Mouse (Mus musculus): Measurements from ENCODE around the gene Plekha7. TPM values are rescaled to one million over a fixed set of nuclear protein-coding genes. Genes with fewer than 3 reads are reported as not detected.
"Not testable (repeated sequence)": the region's sequence is repeated elsewhere in the genome, so short reads cannot be mapped to it uniquely, and the experiment has no call there.

Plekha7 gene
- polyA plus RNA-seq, 1 experiment: not detected

DNA sequence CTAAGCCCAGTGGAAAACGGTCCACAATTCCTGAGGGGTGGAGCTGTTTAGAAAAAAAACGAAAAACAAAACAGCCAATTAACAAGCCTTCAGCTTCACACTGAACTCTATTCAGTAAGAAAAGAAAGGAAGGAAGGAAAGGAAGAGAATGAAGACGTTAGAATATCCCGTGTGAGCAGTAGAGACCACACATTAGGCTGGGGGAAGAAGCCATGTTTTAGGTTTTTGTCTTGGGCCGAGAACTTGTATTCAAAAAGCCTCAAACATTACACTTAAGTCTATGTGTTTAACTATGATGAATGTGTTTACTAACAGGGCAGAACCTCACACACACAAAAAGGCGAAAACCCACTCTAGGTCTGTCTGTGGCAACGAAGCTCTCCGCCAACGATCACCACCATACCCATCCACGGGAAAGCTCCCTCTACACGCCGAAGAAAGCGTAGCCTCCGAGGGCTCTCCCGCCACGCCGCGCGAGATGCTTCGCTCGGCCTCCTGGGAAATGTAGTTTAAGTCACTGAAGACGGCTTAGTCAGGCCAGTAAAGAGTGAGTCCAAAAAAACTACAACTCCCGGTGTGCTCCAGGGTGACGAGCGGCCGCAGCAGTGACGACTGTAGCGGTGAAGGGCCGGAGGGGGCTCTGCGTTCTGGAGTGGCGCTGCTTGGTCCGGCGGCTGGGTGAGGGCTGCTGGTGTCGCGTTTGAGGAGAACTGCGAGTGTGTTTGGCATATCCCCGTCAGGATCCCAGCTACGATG is 215.3 kb downstream of the Plekha7 start:
- under 1% methylated on average over 38 of the region's 38 CpGs for WGBS
- peaks cover 2% of the 10 kb centered on the region; the same call in 1 of the 2 replicates for H3K4me1 ChIP-seq (ENCODE audit: control insufficient read depth, insufficient read depth, low read length)
- H3K4me3 ChIP-seq (ENCODE audit: insufficient read depth, low read depth, low read length): peak overlapping the region; percentile 81
- TF ChIP-seq CTCF (IDR thresholded peaks at IDR 0.05; ENCODE audit: insufficient read depth, low read depth, low read length) (no peak), POLR2A (IDR thresholded peaks at IDR 0.05; ENCODE audit: insufficient read depth, low read depth, low read length) (peak; percentile 86)
- peak overlapping the region; percentile 95 for H3K27ac ChIP-seq (ENCODE audit: insufficient read depth, low read depth, low read length)

DNA sequence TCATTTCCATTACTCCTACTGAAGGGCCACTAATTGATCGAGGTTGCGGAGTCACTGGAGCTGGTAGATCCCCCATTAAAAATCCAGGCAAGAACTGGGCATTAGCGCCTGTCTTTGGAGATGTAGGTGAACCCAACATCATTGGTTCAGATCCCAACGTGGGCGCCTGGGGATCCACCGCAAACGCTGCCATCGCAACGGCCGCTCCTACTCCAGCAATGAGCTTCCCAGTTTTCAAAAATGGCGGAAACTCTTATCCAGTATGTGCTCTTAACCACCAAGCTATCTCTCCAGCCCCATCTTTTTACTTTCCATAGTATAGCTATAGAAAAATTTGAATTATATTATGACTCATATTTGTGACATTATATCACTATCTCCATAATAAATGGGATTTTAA is 223.8 kb downstream of the Plekha7 start, which contains the start of gene Gm4353:
Gene Gm4353 (minus strand): TSS at position 270 of the 400 bp plus-strand sequence.
- H3K4me1 ChIP-seq (ENCODE audit: control insufficient read depth, insufficient read depth, low read length); H3K4me3 ChIP-seq (ENCODE audit: insufficient read depth, low read depth, low read length); H3K27ac ChIP-seq (ENCODE audit: insufficient read depth, low read depth, low read length): not testable (repeated sequence)
- 96% methylated on average over 11 of the region's 11 CpGs for WGBS

Other genes with a start within 250 kb of the Plekha7 start
- gene Gm4353, start 223.7 kb downstream of the Plekha7 start, polyA plus RNA-seq (2012; ENCODE audit: insufficient read depth, insufficient read length, low replicate concordance, missing spikeins): not detected in 2 replicates
- gene Rps13, start 25.8 kb upstream of the Plekha7 start, polyA plus RNA-seq (2012; ENCODE audit: insufficient read depth, insufficient read length, low replicate concordance, missing spikeins): not detected in 2 replicates
- not detected in 2 replicates for gene Pik3c2a, start 135.1 kb upstream of the Plekha7 start, polyA plus RNA-seq (2012; ENCODE audit: insufficient read depth, insufficient read length, low replicate concordance, missing spikeins)
- gene Nucb2, start 196.0 kb upstream of the Plekha7 start, polyA plus RNA-seq (2012; ENCODE audit: insufficient read depth, insufficient read length, low replicate concordance, missing spikeins): not detected in 2 replicates

Measured in olfactory bulb, adult 2 months (tissue).